Mouse (Mus musculus): ENCODE results near the gene Tmem60. TPM values are rescaled to one million over a fixed set of nuclear protein-coding genes. Genes with fewer than 3 reads are reported as not detected.

Tmem60 gene
- 67.5 and 71.1 TPM in 2 replicates for polyA plus RNA-seq (2015; fragmentation: Nextera tagmentation; extraction: Ambion mirVana)

- H3K27ac ChIP-seq (replicated peaks) = peak within 1 kb of the TSS; percentile 96
- H3K4me2 ChIP-seq = peak within 1 kb of the TSS; percentile 69
- WGBS = under 1% methylated on average over 87 of the region's 94 CpGs
- peak within 1 kb of the TSS; percentile 87 for H3K4me3 ChIP-seq (replicated peaks)
- H3K9me3 ChIP-seq (replicated peaks) = no peaks in the 10 kb centered on the region
- H3K9ac ChIP-seq (replicated peaks) = peak within 1 kb of the TSS; percentile 85
- H3K36me3 ChIP-seq = peaks cover 5% of the 10 kb centered on the region; the same call in 1 of the 2 replicates
- ATAC-seq (ENCODE audit: low FRiP score) = peak; percentile 99
- H3K4me1 ChIP-seq = peaks cover 22% of the 10 kb centered on the region
- H3K27me3 ChIP-seq (replicated peaks) = no peaks in the 10 kb centered on the region
These were observed at the start of gene Tmem60, which contains the start of gene Phtf2 for GRCm38 (mm10) chr5:20881915-20882800. Gene Tmem60, plus strand, starts transcription at chr5:20882191. Gene Phtf2, minus strand, starts transcription at chr5:20882124.

- WGBS = 95% methylated on average over 1 of the region's 1 CpGs
- Histone ChIP-seq H3K27me3 (replicated peaks) (no peaks in the 10 kb centered on the region), H3K4me2 (no peak overlapping the region), H3K4me3 (replicated peaks) (no peak overlapping the region), H3K36me3 (no peaks in the 10 kb centered on the region), H3K9ac (replicated peaks) (no peak overlapping the region), H3K4me1 (no peaks in the 10 kb centered on the region), H3K27ac (replicated peaks) (no peak overlapping the region), H3K9me3 (replicated peaks) (no peaks in the 10 kb centered on the region)
- no peak for ATAC-seq (ENCODE audit: low FRiP score)
These were observed 47.6 kb upstream of the Tmem60 start for GRCm38 (mm10) chr5:20834399-20834798.

- Histone ChIP-seq H3K9me3 (replicated peaks) (no peaks in the 10 kb centered on the region), H3K4me3 (replicated peaks) (no peak overlapping the region), H3K4me1 (0 out of 2 replicates have a peak, but pooled peaks cover 3% of the 10 kb centered on the region), H3K4me2 (no peak overlapping the region), H3K9ac (replicated peaks) (no peak overlapping the region), H3K27ac (replicated peaks) (no peak overlapping the region), H3K36me3 (no peaks in the 10 kb centered on the region), H3K27me3 (replicated peaks) (no peaks in the 10 kb centered on the region)
- ATAC-seq (ENCODE audit: low FRiP score) = no peak
- WGBS = 100% methylated on average over 1 of the region's 1 CpGs
These were observed 44.9 kb upstream of the Tmem60 start for GRCm38 (mm10) chr5:20837082-20837481.

GRCm38 (mm10) chr5:20843405-20843804 lies 38.6 kb upstream of the Tmem60 start:
- 50% methylated on average over 2 of the region's 3 CpGs for WGBS
- no peaks in the 10 kb centered on the region for H3K9me3 ChIP-seq (replicated peaks)
- no peaks in the 10 kb centered on the region for H3K36me3 ChIP-seq
- H3K4me2 ChIP-seq = no peak overlapping the region
- H3K4me3 ChIP-seq (replicated peaks) = no peak overlapping the region
- H3K27ac ChIP-seq (replicated peaks) = no peak overlapping the region
- H3K27me3 ChIP-seq (replicated peaks) = no peaks in the 10 kb centered on the region
- ATAC-seq (ENCODE audit: low FRiP score) = no peak
- 0 out of 2 replicates have a peak, but pooled peaks cover 3% of the 10 kb centered on the region for H3K4me1 ChIP-seq
- no peak overlapping the region for H3K9ac ChIP-seq (replicated peaks)

GRCm38 (mm10) chr5:20843816-20844215 lies 38.2 kb upstream of the Tmem60 start:
- Histone ChIP-seq H3K27me3 (replicated peaks) (no peaks in the 10 kb centered on the region), H3K4me2 (no peak overlapping the region), H3K4me1 (0 out of 2 replicates have a peak, but pooled peaks cover 3% of the 10 kb centered on the region), H3K9me3 (replicated peaks) (no peaks in the 10 kb centered on the region), H3K27ac (replicated peaks) (no peak overlapping the region), H3K4me3 (replicated peaks) (no peak overlapping the region), H3K36me3 (no peaks in the 10 kb centered on the region), H3K9ac (replicated peaks) (no peak overlapping the region)
- WGBS = 65% methylated on average over 2 of the region's 2 CpGs
- ATAC-seq (ENCODE audit: low FRiP score) = no peak

GRCm38 (mm10) chr5:20847010-20847409 lies 35.0 kb upstream of the Tmem60 start:
- Histone ChIP-seq H3K9ac (replicated peaks) (no peak overlapping the region), H3K27me3 (replicated peaks) (no peaks in the 10 kb centered on the region), H3K4me3 (replicated peaks) (no peak overlapping the region), H3K4me1 (no peaks in the 10 kb centered on the region), H3K36me3 (no peaks in the 10 kb centered on the region), H3K9me3 (replicated peaks) (no peaks in the 10 kb centered on the region), H3K27ac (replicated peaks) (no peak overlapping the region), H3K4me2 (no peak overlapping the region)
- no peak for ATAC-seq (ENCODE audit: low FRiP score)
- 96% methylated on average over 2 of the region's 2 CpGs for WGBS

GRCm38 (mm10) chr5:20855066-20855465 lies 26.9 kb upstream of the Tmem60 start:
- Histone ChIP-seq H3K4me3 (replicated peaks) (no peak overlapping the region), H3K4me1 (no peaks in the 10 kb centered on the region), H3K27ac (replicated peaks) (no peak overlapping the region), H3K4me2 (no peak overlapping the region), H3K9me3 (replicated peaks) (no peaks in the 10 kb centered on the region), H3K9ac (replicated peaks) (no peak overlapping the region), H3K27me3 (replicated peaks) (no peaks in the 10 kb centered on the region), H3K36me3 (no peaks in the 10 kb centered on the region)
- ATAC-seq (ENCODE audit: low FRiP score) = no peak
- WGBS = 87% methylated on average over 4 of the region's 4 CpGs

GRCm38 (mm10) chr5:20858404-20858803 lies 23.6 kb upstream of the Tmem60 start:
- H3K4me3 ChIP-seq (replicated peaks) = no peak overlapping the region
- no peaks in the 10 kb centered on the region for H3K4me1 ChIP-seq
- no peak for ATAC-seq (ENCODE audit: low FRiP score)
- no peaks in the 10 kb centered on the region for H3K36me3 ChIP-seq
- no peaks in the 10 kb centered on the region for H3K27me3 ChIP-seq (replicated peaks)
- no peaks in the 10 kb centered on the region for H3K9me3 ChIP-seq (replicated peaks)
- WGBS = 96% methylated on average over 2 of the region's 2 CpGs
- no peak overlapping the region for H3K9ac ChIP-seq (replicated peaks)
- H3K27ac ChIP-seq (replicated peaks) = no peak overlapping the region
- no peak overlapping the region for H3K4me2 ChIP-seq

GRCm38 (mm10) chr5:20860565-20860964 lies 21.4 kb upstream of the Tmem60 start:
- Histone ChIP-seq H3K4me3 (replicated peaks) (no peak overlapping the region), H3K9me3 (replicated peaks) (no peaks in the 10 kb centered on the region), H3K4me2 (no peak overlapping the region), H3K27ac (replicated peaks) (no peak overlapping the region), H3K9ac (replicated peaks) (no peak overlapping the region), H3K36me3 (no peaks in the 10 kb centered on the region), H3K4me1 (peaks cover 11% of the 10 kb centered on the region; the same call in 1 of the 2 replicates), H3K27me3 (replicated peaks) (no peaks in the 10 kb centered on the region)
- ATAC-seq (ENCODE audit: low FRiP score) = no peak
- 90% methylated on average over 4 of the region's 4 CpGs for WGBS

GRCm38 (mm10) chr5:20861901-20862300 lies 20.1 kb upstream of the Tmem60 start:
- H3K36me3 ChIP-seq = no peaks in the 10 kb centered on the region
- WGBS = 94% methylated on average over 2 of the region's 2 CpGs

GRCm38 (mm10) chr5:20864216-20864969 lies 17.6 kb upstream of the Tmem60 start:
- no peak overlapping the region for H3K27ac ChIP-seq (replicated peaks)
- no peak overlapping the region for H3K4me3 ChIP-seq (replicated peaks)
- ATAC-seq (ENCODE audit: low FRiP score) = no peak
- H3K9me3 ChIP-seq (replicated peaks) = no peaks in the 10 kb centered on the region
- no peak overlapping the region for H3K4me2 ChIP-seq
- WGBS = 72% methylated on average over 4 of the region's 4 CpGs
- H3K36me3 ChIP-seq = no peaks in the 10 kb centered on the region
- H3K4me1 ChIP-seq = peaks cover 13% of the 10 kb centered on the region; the same call in 1 of the 2 replicates
- H3K9ac ChIP-seq (replicated peaks) = no peak overlapping the region
- no peaks in the 10 kb centered on the region for H3K27me3 ChIP-seq (replicated peaks)

More at GRCm38 (mm10) chr5:20861901-20862300, 20.1 kb upstream of the Tmem60 start:
- Histone ChIP-seq H3K4me1 (peaks cover 13% of the 10 kb centered on the region; the same call in 1 of the 2 replicates), H3K9me3 (replicated peaks) (no peaks in the 10 kb centered on the region), H3K4me2 (no peak overlapping the region), H3K4me3 (replicated peaks) (no peak overlapping the region), H3K27ac (replicated peaks) (no peak overlapping the region), H3K27me3 (replicated peaks) (no peaks in the 10 kb centered on the region), H3K9ac (replicated peaks) (no peak overlapping the region)
- ATAC-seq (ENCODE audit: low FRiP score) = no peak

Data from neural tube, embryonic 15.5 days (tissue).